Mouse (Mus musculus): ENCODE results near the gene Adora2a. TPM values are rescaled to one million over a fixed set of nuclear protein-coding genes. Genes with fewer than 3 reads are reported as not detected.
A peak's percentile ranks its signal among the peaks of the same experiment; 100 is the strongest.
"Not testable (repeated sequence)": the region's sequence is repeated elsewhere in the genome, so short reads cannot be mapped to it uniquely, and the experiment has no call there.

The Adora2a gene
- total RNA-seq (2021), result 1 to 10 TPM; 2.4 to 2.7 TPM
- long read RNA-seq, experiment 1, partial matches to known transcripts, result 0 of 1 reads
- long read RNA-seq, experiment 1, other reads (novel, unspliced or antisense), result 1 of 1 reads
- long read RNA-seq, experiment 2, partial matches to known transcripts, result 0 of 2 reads
- long read RNA-seq, experiment 2, other reads (novel, unspliced or antisense), result 0 of 2 reads

- Histone ChIP-seq H3K4me3 (peak within 1 kb of the TSS; percentile 55), H3K27ac (peak within 1 kb of the TSS; percentile 65)
- DNase-seq (ENCODE audit: low spot score in 2 of 2), result no peak
- TF ChIP-seq CTCF (conservative IDR thresholded peaks at IDR 0.05), result no peak
Observed at GRCm38 (mm10) chr10:75316872-75316907, at the start of gene Adora2a. Adora2a (plus strand) TSS chr10:75316877.

- DNase-seq (ENCODE audit: low spot score in 2 of 2), result no peak
- H3K4me3 ChIP-seq, result no peak overlapping the region
- H3K27ac ChIP-seq, result no peak overlapping the region
- no peak for TF ChIP-seq CTCF (conservative IDR thresholded peaks at IDR 0.05)
Observed at GRCm38 (mm10) chr10:75273020-75273419, 43.7 kb upstream of the Adora2a start.

- no peak overlapping the region for H3K4me3 ChIP-seq
- H3K27ac ChIP-seq, result no peak overlapping the region
- no peak for DNase-seq (ENCODE audit: low spot score in 2 of 2)
- TF ChIP-seq CTCF (conservative IDR thresholded peaks at IDR 0.05), result no peak
Observed at GRCm38 (mm10) chr10:75276427-75277013, 40.2 kb upstream of the Adora2a start.

DNA sequence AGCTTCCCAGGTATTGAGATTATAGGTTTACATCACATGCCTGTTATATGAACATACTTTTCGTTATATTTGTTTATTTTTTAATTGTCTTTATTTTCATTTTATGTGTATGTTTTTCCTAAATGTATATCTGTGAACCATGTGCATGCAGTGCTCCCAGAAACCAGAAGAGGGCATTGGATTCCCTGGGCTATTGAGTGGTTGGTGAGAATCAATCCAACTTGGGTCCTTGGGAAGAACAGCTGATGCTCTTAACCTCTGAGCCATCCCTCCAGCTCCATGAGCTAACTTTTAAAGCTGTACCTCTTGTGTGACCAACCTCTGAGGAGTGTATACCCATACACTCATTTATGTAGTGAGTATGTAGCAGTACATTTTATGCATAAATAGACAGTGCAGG lies 39.2 kb upstream of the Adora2a start:
- Histone ChIP-seq H3K27ac (no peak overlapping the region), H3K4me3 (no peak overlapping the region)
- TF ChIP-seq CTCF (conservative IDR thresholded peaks at IDR 0.05), result peak; percentile 90
- DNase-seq (ENCODE audit: low spot score in 2 of 2), result peak in 1 of 2 experiments; percentile 27

DNA sequence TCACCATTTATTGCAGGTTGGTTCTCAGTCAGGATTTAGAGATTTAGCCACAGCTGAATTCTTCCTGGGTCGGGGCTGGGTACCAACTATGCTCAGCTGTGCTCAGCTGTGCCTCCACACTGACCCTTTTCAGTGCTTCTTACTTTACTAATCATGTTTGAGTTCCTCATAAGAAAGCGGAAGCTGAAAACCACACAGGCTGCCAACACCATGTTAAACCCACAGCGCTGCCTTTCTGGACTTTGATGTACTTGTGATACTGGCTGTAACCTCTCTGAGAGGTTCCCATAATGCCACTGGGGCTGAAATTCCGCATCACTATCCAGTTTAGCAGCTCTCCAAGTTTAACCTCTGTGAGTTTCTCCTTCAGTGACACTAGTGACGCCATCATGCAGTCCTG lies 34.0 kb upstream of the Adora2a start:
- H3K27ac ChIP-seq, result no peak overlapping the region
- no peak overlapping the region for H3K4me3 ChIP-seq
- TF ChIP-seq CTCF (conservative IDR thresholded peaks at IDR 0.05), result no peak
- DNase-seq (ENCODE audit: low spot score in 2 of 2), result no peak

DNA sequence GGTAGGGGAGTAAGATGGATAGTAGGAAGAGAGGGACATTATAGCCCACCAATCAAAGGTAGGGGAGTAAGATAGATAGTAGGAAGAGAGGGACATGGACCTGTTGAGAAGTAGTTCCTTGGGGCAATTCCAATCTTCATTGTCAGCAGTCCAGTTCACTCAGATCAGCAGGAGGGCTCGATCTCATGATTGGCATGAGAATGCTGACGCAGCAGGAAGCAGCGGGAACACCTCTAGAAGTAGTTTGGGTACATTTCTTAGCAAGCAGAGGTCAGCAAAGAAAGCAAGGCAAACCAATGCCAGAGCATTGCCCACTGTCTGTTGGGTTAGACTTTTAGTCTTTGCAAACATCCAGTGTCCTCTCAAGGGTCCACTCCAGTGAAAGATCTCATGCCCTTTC lies 32.9 kb upstream of the Adora2a start:
- no peak overlapping the region for H3K4me3 ChIP-seq
- no peak for TF ChIP-seq CTCF (conservative IDR thresholded peaks at IDR 0.05)
- H3K27ac ChIP-seq, result no peak overlapping the region
- DNase-seq (ENCODE audit: low spot score in 2 of 2), result no peak

DNA sequence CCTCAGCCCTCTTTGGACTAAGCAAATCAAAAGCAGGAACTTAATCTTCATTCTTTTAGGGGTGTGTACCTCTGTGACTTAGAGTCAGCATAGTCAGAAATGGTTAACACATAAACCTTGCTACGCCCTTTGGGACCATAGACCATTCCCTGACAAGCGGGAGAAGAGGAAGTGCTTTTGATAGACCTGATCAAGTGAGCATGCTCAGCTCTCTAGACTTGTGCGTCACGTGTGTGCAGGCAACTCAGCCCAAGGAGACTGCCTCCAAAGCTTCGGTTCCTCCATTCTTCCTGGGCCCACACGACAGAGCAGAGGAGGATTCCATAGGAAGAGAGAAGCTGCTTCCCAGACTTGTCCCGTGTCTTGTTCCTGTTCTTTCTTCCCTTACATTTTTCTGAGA lies 28.1 kb upstream of the Adora2a start:
- Histone ChIP-seq H3K27ac (no peak overlapping the region), H3K4me3 (no peak overlapping the region)
- TF ChIP-seq CTCF (conservative IDR thresholded peaks at IDR 0.05), result no peak
- DNase-seq (ENCODE audit: low spot score in 2 of 2), result no peak

- Histone ChIP-seq H3K27ac (no peak overlapping the region), H3K4me3 (no peak overlapping the region)
- no peak for DNase-seq (ENCODE audit: low spot score in 2 of 2)
- no peak for TF ChIP-seq CTCF (conservative IDR thresholded peaks at IDR 0.05)
Observed at GRCm38 (mm10) chr10:75289392-75289791, 27.3 kb upstream of the Adora2a start.

GRCm38 (mm10) chr10:75290650-75291049 lies 26.0 kb upstream of the Adora2a start:
- no peak for TF ChIP-seq CTCF (conservative IDR thresholded peaks at IDR 0.05)
- Histone ChIP-seq H3K27ac (no peak overlapping the region), H3K4me3 (no peak overlapping the region)
- DNase-seq (ENCODE audit: low spot score in 2 of 2), result no peak

DNA sequence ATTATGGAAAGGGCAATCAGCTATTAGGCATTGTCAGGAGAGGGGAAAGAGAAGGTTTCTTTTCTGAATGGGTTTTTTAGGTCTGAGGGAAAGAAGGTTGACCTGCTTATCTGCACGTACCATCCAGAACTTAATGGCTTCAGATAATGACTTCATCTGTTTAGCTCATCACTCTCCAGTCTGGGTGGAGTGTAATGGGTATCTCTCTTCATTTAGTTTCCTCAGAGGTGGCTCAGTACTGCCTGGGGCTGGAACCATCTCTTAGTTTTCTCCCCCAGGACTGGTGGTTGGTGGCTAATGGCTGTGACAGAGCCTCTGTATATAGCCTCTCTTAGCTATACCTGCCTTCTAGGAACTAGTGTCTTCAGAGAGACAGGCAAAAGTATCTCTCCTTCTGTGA lies 25.3 kb upstream of the Adora2a start:
- no peak for TF ChIP-seq CTCF (conservative IDR thresholded peaks at IDR 0.05)
- Histone ChIP-seq H3K4me3 (no peak overlapping the region), H3K27ac (no peak overlapping the region)
- no peak for DNase-seq (ENCODE audit: low spot score in 2 of 2)

DNA sequence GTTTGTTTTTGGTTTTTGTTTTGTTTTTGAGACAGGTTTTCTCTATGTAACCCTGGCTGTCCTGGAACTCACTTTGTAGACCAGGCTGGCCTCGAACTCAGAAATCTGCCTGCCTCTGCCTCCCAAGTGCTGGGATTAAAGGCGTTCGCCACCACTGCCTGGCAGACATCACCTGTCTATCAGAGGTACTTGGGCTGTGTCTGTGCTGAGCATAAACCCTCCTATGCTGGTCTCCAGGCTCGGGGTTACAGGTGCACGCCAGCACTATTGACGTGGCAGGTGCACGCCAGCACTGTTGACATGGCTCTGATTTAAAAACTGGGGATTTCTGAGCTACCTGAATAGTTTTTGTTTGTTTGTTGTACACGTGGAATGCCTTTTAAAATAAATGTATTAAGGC lies 24.5 kb upstream of the Adora2a start:
- DNase-seq (ENCODE audit: low spot score in 2 of 2); H3K27ac ChIP-seq; H3K4me3 ChIP-seq: not testable (repeated sequence)

GRCm38 (mm10) chr10:75293288-75293687 lies 23.4 kb upstream of the Adora2a start:
- Histone ChIP-seq H3K4me3 (no peak overlapping the region), H3K27ac (no peak overlapping the region)
- TF ChIP-seq CTCF (conservative IDR thresholded peaks at IDR 0.05), result no peak
- no peak for DNase-seq (ENCODE audit: low spot score in 2 of 2)

- no peak for DNase-seq (ENCODE audit: low spot score in 2 of 2)
- no peak for TF ChIP-seq CTCF (conservative IDR thresholded peaks at IDR 0.05)
- no peak overlapping the region for H3K4me3 ChIP-seq
- no peak overlapping the region for H3K27ac ChIP-seq
Observed at GRCm38 (mm10) chr10:75294362-75294761, 22.3 kb upstream of the Adora2a start.

DNA sequence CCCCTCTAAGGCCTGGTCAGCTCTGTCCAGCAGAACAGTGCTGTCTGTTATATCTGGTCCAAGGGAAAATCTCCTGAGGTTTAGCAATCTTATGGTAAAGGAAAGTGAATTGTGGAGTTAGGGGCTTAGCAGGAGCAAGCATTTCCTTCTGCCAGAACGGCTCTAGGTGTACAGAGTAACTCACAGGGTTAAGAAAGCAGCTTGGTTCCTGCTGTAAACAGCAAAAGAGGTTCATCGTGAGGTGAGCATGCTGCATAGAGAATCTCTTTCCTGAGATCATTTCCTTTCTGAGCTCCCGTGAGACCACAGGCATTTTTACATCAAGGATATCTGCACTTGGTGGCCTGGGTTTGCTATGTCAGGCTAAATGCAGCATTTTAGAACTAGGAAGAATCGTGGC lies 21.8 kb upstream of the Adora2a start:
- no peak overlapping the region for H3K4me3 ChIP-seq
- no peak for DNase-seq (ENCODE audit: low spot score in 2 of 2)
- H3K27ac ChIP-seq, result no peak overlapping the region
- TF ChIP-seq CTCF (conservative IDR thresholded peaks at IDR 0.05), result no peak

DNA sequence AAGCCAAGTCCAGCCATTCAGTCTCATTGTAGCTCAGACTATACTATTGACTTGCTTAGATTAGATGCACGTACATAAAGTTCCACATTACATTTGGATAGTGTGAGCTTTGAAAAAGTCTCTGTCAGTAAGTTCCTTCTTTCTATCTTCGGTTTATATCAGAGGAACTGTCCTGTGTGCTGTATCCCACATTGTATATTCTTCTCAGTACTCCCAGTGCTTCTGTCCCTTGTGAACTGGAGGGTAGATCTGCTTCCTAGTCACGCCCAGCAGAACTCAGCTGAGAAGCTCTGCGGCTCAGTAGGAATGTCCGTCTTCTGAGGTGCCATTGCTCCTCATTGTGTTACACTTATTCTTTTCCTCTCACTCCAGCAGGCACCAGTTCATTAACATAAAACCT lies 18.1 kb upstream of the Adora2a start:
- DNase-seq (ENCODE audit: low spot score in 2 of 2), result no peak
- Histone ChIP-seq H3K27ac (no peak overlapping the region), H3K4me3 (no peak overlapping the region)
- TF ChIP-seq CTCF (conservative IDR thresholded peaks at IDR 0.05), result no peak

Measured in layer of hippocampus, adult 2 months (tissue).